Mouse (Mus musculus): ENCODE measurements at regions not wholly inside any gene's neighbourhood (a gene's known extent, or its start where the extent isn't known, plus 50 kb on each side); places are given as distances from the start of the nearest gene placed in this dataset.

DNA sequence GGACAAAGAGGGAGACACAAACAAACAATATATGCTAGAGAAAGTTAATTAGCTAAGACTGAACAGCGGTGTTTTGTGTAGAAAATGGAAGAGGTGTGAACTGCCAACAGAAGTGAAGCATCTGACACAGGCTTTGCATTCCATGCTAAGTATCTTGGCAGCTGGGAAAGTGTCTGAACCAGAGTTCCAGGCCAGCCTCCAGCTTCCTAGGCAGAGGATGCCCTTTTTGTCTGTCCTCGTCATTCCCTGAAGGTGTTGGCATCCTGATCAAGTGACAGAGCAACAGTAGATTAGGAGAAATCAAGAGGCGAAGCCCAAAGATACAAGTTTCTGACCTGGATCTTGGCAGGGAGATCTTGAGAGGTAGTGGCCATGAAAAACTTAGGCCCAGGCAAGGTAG, 452.4 kb downstream of the Epha4 start:
- Histone ChIP-seq H3K36me3 (ENCODE audit: control insufficient read depth, insufficient read depth, low read length, poor library complexity, severe bottlenecking) (no peaks in the 10 kb centered on the region), H3K27me3 (ENCODE audit: control insufficient read depth, insufficient read depth, low read length, poor library complexity, severe bottlenecking) (no peaks in the 10 kb centered on the region)
- no peak for DNase-seq (ENCODE audit: low read depth, low spot score)

DNA sequence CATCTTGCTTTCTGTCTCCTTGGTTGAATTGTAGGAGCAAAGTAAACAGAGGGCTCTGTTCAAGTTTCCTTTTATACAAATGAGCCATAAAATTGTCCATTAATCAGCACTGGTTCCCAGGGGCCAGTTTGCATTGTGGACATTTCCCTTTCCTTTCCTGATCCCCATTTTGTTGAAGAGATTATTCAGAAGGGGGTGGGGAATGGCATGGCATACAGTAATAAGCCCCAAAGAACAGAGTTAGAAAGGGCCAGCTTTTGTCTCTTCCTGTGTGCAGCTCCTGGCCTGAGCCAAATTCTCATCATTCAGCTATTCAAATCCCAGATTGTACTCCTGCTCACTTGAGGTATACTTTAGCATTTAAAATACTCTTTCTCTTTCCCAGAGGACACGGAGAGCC, 441.8 kb downstream of the Epha4 start:
- Histone ChIP-seq H3K27me3 (ENCODE audit: control insufficient read depth, insufficient read depth, low read length, poor library complexity, severe bottlenecking) (no peaks in the 10 kb centered on the region), H3K36me3 (ENCODE audit: control insufficient read depth, insufficient read depth, low read length, poor library complexity, severe bottlenecking) (no peaks in the 10 kb centered on the region)
- no peak for DNase-seq (ENCODE audit: low read depth, low spot score)

DNA sequence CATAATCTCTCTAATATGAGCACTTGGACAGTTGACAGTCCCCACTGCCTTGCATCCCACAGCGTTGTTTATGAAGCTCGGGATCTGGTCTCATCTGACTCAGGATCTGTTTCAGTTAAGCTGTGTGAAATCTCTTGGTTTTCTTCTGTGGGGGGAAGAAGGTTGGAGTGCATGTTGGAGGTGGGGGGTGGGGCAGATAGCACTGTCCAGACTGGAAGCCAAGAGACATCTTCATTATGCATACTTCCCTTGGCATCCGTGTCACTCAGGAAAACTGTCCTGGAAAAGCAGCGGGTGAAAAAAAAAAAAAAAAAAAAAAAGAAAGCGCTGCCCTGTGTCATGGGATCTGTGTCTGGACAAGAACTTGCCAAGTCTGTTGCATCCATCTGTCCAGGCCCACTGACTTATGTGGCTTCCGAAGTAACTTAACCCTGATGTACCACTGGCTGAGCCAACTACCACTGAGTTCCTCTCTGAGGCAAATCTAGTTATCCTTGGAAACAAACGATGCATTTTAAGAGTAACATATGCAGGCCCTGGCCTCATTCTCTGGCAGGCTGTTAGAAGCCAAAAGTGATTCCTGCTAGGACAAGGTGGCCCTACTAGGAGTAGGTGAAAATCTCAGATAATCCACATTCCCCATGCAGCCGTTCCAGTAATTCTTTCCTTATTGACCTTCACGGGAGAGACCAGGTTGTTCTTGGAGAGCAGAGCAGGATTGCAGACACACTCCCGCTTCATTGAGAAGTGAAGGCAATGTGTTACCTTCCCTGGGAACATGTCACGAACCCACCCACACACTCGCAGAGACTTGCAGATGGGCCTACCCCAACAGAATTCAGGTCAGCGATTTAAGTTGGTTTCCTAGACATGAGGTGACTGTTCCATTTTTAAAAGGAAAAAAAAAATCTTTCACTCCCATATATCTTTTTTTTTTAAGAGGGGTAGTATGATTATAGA, 439.7 kb downstream of the Epha4 start:
- DNase-seq (ENCODE audit: low read depth, low spot score): no peak
- Histone ChIP-seq H3K27me3 (ENCODE audit: control insufficient read depth, insufficient read depth, low read length, poor library complexity, severe bottlenecking) (no peaks in the 10 kb centered on the region), H3K36me3 (ENCODE audit: control insufficient read depth, insufficient read depth, low read length, poor library complexity, severe bottlenecking) (no peaks in the 10 kb centered on the region)

DNA sequence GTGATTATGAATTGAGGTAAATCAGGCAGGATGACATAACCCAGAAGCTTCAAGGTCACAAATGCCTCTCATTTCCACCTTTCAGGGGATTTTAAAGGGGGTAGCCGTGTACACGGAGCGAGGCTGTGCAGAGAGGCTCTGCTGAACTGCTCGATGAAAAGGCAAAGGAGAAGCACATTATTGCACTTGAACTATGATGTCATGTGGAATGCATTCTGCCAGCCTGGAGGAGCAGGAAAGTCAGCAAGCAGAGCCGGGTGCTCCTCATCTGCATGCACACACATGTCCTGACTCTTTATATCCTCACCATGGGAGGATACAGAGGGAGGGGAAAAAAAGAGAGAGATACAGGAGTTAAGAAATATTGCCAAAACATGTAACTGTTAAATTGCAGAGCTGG, 434.1 kb downstream of the Epha4 start:
- H3K36me3 ChIP-seq (ENCODE audit: control insufficient read depth, insufficient read depth, low read length, poor library complexity, severe bottlenecking): no peaks in the 10 kb centered on the region
- no peak for DNase-seq (ENCODE audit: low read depth, low spot score)
- no peaks in the 10 kb centered on the region for H3K27me3 ChIP-seq (ENCODE audit: control insufficient read depth, insufficient read depth, low read length, poor library complexity, severe bottlenecking)

DNA sequence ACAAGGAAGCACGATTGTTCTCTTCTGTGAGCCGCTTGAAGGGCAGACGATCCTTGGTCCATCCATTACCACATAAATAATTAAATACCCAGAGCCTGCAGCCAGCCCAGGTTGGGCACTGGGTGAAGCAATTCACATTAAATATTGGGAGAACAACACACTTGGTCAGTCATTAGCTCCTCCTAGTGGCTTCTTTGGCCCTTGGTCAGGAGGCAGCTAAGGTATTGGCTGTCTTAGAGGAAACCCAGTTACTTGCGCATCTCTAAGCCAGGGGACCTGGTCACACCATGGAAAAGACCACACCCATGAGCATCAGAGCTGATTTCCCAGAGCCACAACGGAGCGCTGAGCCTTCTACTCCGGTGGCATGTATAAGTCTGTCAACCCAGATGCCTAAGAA, 433.2 kb downstream of the Epha4 start:
- H3K27me3 ChIP-seq (ENCODE audit: control insufficient read depth, insufficient read depth, low read length, poor library complexity, severe bottlenecking): no peaks in the 10 kb centered on the region
- DNase-seq (ENCODE audit: low read depth, low spot score): no peak
- H3K36me3 ChIP-seq (ENCODE audit: control insufficient read depth, insufficient read depth, low read length, poor library complexity, severe bottlenecking): no peaks in the 10 kb centered on the region

DNA sequence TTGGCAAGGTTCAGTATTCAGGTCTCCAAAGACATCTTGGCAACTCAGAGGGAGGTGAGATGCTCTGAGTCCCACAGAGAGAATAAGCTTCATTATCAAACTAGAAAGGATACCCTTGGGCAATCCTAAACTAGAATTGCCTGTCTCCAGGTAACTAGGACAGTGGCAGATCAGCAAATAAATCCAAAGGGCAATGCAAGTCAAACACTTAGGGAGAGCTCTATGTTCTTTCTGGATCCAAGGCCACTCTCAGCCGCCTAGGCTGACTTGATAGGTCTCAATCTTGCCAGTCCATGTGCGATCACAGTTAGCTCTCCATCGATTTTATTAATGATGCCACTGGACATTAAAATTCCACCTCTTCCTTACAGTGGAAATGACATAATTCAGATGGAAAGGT, 432.5 kb downstream of the Epha4 start:
- Histone ChIP-seq H3K27me3 (ENCODE audit: control insufficient read depth, insufficient read depth, low read length, poor library complexity, severe bottlenecking) (no peaks in the 10 kb centered on the region), H3K36me3 (ENCODE audit: control insufficient read depth, insufficient read depth, low read length, poor library complexity, severe bottlenecking) (no peaks in the 10 kb centered on the region)
- no peak for DNase-seq (ENCODE audit: low read depth, low spot score)

DNA sequence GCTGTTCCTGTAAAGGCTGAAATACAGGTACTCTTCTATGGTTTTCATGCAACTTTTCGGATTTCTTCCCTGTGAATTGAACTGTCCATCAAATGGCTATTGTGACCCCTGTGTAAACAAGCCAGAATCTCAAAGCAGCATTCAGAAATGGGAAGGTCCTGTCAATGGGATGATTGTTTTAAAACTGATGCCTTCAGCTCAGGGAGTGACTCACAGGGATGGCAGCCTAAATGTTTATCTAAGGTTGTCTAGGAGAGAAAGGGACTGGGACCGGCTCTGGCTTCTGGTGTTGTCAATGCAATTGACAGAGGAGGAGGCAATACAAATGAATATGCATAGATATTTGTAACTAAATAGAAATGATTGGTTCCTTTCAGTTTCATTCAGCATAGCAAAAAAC, 421.3 kb downstream of the Epha4 start:
- Histone ChIP-seq H3K36me3 (ENCODE audit: control insufficient read depth, insufficient read depth, low read length, poor library complexity, severe bottlenecking) (no peaks in the 10 kb centered on the region), H3K27me3 (ENCODE audit: control insufficient read depth, insufficient read depth, low read length, poor library complexity, severe bottlenecking) (no peaks in the 10 kb centered on the region)
- DNase-seq (ENCODE audit: low read depth, low spot score): no peak

DNA sequence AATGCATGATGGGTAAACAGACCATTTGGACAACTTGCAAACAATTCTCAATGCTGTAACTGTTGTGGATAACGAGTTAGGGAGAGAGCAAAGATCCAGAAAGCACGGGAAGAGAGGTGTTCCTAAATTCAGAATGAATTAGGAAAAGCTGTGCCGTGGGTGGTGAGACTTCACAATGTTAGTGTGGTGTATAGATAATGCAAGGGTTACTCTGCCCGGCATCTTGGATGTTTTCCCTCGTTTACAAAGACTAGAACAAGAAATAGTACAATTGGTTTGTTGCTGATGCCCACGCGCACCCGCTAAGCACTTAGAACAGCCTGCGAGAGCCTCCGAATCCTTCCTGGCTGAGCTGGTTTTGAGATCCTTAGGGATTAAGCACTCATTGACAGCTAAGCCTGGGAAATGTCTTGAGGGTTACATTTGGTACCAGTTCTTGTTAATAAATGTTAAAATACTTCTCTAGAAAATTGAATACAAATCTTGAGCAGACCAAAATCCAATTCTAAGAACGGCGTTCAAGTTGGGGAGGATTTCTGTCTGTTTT, 413.1 kb downstream of the Epha4 start:
- Histone ChIP-seq H3K36me3 (ENCODE audit: control insufficient read depth, insufficient read depth, low read length, poor library complexity, severe bottlenecking) (no peaks in the 10 kb centered on the region), H3K27me3 (ENCODE audit: control insufficient read depth, insufficient read depth, low read length, poor library complexity, severe bottlenecking) (no peaks in the 10 kb centered on the region)
- no peak for DNase-seq (ENCODE audit: low read depth, low spot score)

DNA sequence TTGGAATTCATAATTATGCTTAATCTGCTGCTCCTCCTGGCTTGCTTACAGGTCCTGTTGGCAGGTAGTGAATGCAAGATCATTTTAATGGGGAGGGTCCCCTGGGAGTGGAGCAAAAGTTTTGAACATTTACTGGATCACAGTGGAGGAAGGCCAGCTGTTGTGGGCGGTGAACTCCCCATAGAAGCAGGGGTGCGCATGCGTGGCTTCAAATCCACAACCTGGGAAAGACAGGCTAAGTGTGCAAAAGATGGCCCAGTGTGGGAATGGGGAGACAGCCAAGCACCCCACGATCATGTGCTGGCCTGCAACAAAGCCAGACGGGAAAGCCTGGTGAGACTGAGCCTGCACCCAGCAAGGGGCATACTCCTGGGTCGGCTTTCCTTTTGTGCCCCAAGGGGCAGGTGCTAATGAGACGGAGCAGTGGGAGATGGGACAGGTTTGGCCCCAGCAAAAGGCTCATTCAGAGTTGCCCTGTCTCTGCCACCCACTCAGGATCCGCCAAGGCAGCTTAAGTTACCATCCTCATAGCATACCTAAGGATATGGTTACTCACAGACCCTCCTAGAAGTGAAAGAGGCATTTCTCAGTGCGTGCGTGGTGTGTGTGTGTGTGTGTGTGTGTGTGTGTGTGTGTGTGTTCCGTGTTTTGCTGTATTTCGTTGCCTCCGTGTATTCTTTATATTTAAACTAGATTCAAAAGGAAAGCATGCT, 412.3 kb downstream of the Epha4 start:
- Histone ChIP-seq H3K27me3 (ENCODE audit: control insufficient read depth, insufficient read depth, low read length, poor library complexity, severe bottlenecking) (no peaks in the 10 kb centered on the region), H3K36me3 (ENCODE audit: control insufficient read depth, insufficient read depth, low read length, poor library complexity, severe bottlenecking) (no peaks in the 10 kb centered on the region)
- DNase-seq (ENCODE audit: low read depth, low spot score): no peak

DNA sequence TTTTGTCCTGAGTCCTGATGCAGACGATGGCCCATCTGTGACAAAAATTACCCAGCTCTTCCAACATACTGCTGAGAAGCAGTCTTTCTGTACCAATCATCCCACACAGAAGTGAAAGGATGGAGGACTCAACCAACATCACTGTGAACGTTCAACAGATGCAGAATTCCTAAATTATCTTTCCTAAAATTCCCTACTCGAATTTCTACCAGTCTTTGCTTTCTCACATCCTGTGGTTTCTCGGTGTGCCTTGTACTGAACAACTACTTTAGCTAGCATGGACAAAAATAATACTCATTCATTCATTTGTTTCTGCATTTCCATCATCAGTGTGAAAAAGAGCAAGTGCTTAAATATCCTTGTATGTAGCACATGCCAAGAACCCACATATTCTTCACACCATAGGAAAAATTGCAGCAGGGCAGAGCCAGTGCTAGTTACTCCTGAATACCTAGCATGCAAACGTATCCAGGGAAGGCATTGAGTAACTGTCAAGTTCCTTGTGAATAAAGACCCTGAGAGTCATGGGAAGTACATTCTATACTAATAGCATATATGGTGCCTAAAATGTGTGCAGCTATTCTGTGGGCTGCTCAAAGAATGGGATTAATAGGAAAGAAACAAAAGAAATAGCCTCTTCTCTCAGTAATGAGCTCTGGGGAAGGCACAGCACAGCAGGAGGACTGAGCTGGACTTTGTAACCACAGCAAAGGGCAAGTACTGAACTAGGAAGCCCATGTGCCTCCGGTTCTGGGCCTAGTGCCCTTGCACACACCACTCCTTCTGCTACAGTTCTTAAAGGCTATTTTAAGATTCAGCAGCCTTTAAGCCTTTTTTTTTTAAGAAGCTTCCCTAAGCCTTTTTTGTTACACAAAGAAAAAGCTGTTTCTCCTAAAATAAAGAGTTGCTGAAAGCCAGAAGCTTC, 404.8 kb downstream of the Epha4 start:
- no peaks in the 10 kb centered on the region for H3K36me3 ChIP-seq (ENCODE audit: control insufficient read depth, insufficient read depth, low read length, poor library complexity, severe bottlenecking)
- no peak for DNase-seq (ENCODE audit: low read depth, low spot score)
- H3K27me3 ChIP-seq (ENCODE audit: control insufficient read depth, insufficient read depth, low read length, poor library complexity, severe bottlenecking): no peaks in the 10 kb centered on the region

DNA sequence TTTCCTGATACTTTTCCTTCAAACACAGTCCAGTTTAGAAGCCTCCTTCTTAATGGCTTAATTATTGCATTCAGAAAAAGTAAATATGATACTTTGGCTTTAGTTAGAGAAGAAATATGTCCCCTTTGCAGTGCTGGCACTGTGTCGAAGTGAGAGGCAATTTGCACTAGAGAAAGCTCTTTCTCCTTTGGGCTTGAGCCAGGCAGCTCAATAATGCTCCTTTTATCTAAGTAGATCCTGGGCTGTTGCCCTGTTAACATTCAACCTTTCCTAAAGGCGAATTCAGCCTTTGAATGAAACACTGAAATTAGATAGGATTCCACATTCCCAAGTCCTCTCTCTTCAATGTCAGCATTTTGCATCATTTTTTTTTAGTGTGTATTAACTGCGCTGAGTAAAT, 386.5 kb downstream of the Epha4 start:
- no peaks in the 10 kb centered on the region for H3K27me3 ChIP-seq (ENCODE audit: control insufficient read depth, insufficient read depth, low read length, poor library complexity, severe bottlenecking)
- DNase-seq (ENCODE audit: low read depth, low spot score): no peak
- H3K36me3 ChIP-seq (ENCODE audit: control insufficient read depth, insufficient read depth, low read length, poor library complexity, severe bottlenecking): no peaks in the 10 kb centered on the region

DNA sequence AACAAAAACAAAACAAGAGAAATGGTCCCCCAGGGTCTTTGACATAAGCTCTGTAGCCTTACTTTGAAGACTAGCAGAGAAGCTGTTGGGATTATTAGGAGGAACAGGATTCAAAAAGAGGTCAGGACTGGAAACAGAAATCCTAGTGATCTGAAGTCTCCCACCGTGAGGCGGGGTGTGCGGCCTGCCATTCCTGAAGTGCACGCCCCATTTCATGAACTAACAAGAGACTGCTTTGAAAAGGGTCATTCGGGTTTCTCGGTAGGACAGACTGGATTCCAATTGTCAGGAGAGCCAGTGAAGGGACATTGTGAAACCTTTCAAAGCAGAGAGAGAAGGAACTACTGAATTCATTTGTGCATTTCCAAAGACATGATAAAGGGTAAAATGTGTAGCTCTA, 377.2 kb downstream of the Epha4 start:
- DNase-seq (ENCODE audit: low read depth, low spot score): no peak
- Histone ChIP-seq H3K36me3 (ENCODE audit: control insufficient read depth, insufficient read depth, low read length, poor library complexity, severe bottlenecking) (no peaks in the 10 kb centered on the region), H3K27me3 (ENCODE audit: control insufficient read depth, insufficient read depth, low read length, poor library complexity, severe bottlenecking) (no peaks in the 10 kb centered on the region)

DNA sequence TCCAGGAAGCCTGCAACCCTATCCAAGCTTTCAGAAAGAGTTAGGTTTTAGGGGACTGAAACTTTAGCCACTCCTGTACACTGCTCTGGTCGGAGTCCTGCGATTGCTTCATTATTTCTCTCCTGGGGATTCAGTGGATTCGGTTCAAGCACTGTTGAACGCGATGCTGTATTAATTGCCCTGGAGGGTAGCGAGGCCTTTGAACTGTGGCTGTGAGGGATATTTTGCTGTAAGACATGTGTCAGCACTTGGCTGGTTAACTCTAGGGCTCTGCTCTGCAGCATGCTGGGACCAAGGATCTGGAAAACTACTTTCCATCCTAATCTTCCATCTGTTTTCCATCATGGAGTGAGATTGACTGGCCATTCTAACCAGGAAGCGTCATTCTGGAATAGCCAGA, 374.0 kb downstream of the Epha4 start:
- no peak for DNase-seq (ENCODE audit: low read depth, low spot score)
- Histone ChIP-seq H3K36me3 (ENCODE audit: control insufficient read depth, insufficient read depth, low read length, poor library complexity, severe bottlenecking) (no peaks in the 10 kb centered on the region), H3K27me3 (ENCODE audit: control insufficient read depth, insufficient read depth, low read length, poor library complexity, severe bottlenecking) (no peaks in the 10 kb centered on the region)

DNA sequence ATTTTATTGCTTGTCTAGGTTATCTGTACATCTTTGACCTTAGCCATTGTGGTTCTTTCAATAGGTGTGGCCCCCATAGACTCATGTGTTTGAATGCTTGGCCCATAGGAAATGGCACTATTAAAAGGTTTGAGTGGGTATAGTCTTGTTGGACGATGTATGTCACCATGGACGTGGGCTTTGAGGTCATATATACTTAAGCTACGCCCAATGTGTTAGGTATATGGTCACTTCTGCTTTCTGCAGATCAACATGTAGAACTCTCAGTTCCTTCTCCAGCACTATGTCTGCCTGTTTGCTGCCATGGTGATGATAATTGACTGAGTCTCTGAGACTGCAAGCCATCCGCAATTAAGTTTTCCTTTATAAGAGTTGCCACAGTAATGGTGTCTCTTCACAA, 366.8 kb downstream of the Epha4 start:
- H3K27me3 ChIP-seq (ENCODE audit: control insufficient read depth, insufficient read depth, low read length, poor library complexity, severe bottlenecking): no peaks in the 10 kb centered on the region
- no peak for DNase-seq (ENCODE audit: low read depth, low spot score)
- H3K36me3 ChIP-seq (ENCODE audit: control insufficient read depth, insufficient read depth, low read length, poor library complexity, severe bottlenecking): no peaks in the 10 kb centered on the region

All from splenic B cell, adult 2 months (primary cell).